Mouse (Mus musculus) megakaryocyte, embryonic 14.5 days (primary cell): ENCODE measurements around the gene Cdk5rap2. TPM values are rescaled to one million over a fixed set of nuclear protein-coding genes. Genes with fewer than 3 reads are reported as not detected.

Source experiments
- H3K27me3 ChIP-seq: replicated peaks from 2 replicates; pipeline ENCODE3; 2012; ENCODE audit warnings: inconsistent platforms
- H3K36me3 ChIP-seq: replicated peaks from 2 replicates; pipeline ENCODE3; 2012; ENCODE audit warnings: low read length, inconsistent platforms, mixed read lengths
- H3K4me1 ChIP-seq: 2 replicates; pipeline ENCODE4 v1.6.1; 2012; ENCODE audit warnings: inconsistent platforms
- H3K4me3 ChIP-seq: replicated peaks from 2 replicates; pipeline ENCODE3; 2012; ENCODE audit warnings: moderate library complexity, mild to moderate bottlenecking, inconsistent platforms
- H3K9me3 ChIP-seq: 2 replicates; pipeline ENCODE4 v1.6.1; 2012; ENCODE audit warnings: inconsistent platforms
- FLI1 ChIP-seq: IDR thresholded peaks from 2 replicates; pipeline ENCODE4 v1.6.1; 2012; ENCODE audit warnings: low read length, inconsistent platforms, mixed read lengths
- GATA1 ChIP-seq: IDR thresholded peaks from 3 replicates; pipeline ENCODE4 v1.6.1; 2012; ENCODE audit warnings: mixed read lengths, low read length, inconsistent platforms, borderline replicate concordance
- polyA plus RNA-seq: library from polyadenylated mRNA; stranded (reverse); fragments of >175 nt; gene quantifications from 2 replicates; pipeline ENCODE4 v1.2.3, GENCODE M21; 2012; ENCODE audit warnings: low replicate concordance; ENCODE audit not compliant: insufficient read depth

Gene Cdk5rap2
- polyA plus RNA-seq, 1 experiment: 67.9 TPM

DNA sequence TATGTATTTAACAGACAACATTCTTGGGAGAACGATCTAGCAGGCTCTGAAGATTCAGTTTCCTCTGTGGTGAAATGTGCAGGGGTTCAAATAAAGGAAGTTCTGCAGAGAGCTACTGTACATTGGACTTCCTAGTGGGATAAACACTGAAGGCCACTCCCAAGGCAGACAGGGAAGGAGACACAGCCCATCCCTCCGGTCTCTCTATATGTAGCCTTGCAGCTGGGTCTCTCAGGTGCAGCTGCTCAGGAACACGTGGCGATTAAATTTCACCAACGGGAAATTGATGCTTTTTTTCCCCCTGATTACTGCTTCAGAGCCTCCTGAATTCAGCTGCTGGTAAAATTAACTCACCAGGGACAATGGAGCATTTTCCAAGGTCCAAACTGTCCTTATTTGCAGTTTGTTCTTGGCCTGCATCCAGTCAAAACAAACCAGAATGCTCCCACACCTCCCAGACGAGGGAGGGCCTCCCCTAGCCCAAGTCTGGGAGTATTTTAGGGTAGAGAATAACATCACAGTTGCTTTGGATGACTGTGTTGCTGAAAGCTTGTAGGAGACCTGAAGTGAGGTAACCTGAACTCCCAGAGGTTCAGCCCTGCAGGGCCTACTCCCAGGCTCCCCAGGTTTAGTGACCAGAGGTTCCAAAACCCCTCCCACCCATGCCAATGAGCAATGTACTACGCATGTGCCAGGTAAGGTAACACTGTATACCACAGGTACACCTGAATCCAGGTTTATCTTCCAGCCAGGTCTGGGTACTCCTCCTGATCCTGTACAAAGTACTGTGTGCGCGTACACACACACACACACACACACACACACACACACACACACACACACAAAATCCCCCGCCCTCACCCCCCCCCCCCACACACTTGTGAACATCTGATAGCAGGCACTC is 189.7 kb downstream of the Cdk5rap2 start:
- no peak overlapping the region for H3K4me3 ChIP-seq
- TF ChIP-seq FLI1: no peak
- TF ChIP-seq GATA1: no peak
- H3K9me3 ChIP-seq: no peaks in the 10 kb centered on the region
- H3K27me3 ChIP-seq: no peaks in the 10 kb centered on the region
- H3K4me1 ChIP-seq: 0 out of 2 replicates have a peak, but pooled peaks cover 3% of the 10 kb centered on the region
- H3K36me3 ChIP-seq: peaks cover 40% of the 10 kb centered on the region

DNA sequence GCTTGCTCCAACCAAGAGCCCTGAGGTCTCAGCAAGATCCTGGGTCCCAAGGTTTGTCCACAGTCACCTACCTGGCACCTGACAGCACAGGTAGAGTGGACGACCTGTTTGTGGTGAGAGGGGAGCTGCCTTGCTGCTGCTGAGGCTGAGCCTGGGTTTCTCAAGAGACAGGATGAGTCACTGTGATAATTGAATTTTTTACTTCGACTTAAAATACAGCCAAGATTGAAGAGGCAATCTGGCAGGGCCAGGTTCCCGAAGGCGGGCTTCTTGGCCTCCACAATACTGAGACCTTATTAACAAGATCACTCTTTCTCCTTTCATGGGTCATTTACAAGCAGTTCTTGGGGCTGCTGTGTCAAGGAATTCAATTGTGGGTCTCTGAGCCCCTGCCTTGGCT is 190.5 kb downstream of the Cdk5rap2 start:
- no peaks in the 10 kb centered on the region for H3K27me3 ChIP-seq
- H3K4me1 ChIP-seq: 0 out of 2 replicates have a peak, but pooled peaks cover 3% of the 10 kb centered on the region
- H3K4me3 ChIP-seq: no peak overlapping the region
- H3K36me3 ChIP-seq: peaks cover 36% of the 10 kb centered on the region
- no peak for TF ChIP-seq GATA1
- TF ChIP-seq FLI1: no peak
- H3K9me3 ChIP-seq: no peaks in the 10 kb centered on the region

DNA sequence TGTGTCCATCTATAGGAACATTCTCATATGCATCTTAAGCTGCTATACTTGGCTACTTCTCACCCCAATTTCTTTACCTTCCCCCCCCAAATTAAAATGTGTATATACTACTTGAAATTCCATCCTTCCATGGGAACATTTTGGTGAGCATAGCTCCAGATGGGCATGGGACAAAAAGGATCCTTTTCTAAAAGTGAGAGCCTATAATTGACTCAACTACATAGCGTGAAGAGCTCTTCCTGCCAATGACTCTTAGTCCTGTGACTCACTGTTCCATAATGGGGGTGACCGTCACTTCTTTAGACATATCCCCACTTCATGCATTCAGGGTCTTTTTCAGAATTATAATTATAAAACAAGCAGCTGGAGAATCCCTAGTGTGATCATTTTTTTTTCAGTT is 224.3 kb downstream of the Cdk5rap2 start:
- Histone ChIP-seq H3K36me3 (no peaks in the 10 kb centered on the region), H3K9me3 (peaks cover 25% of the 10 kb centered on the region), H3K27me3 (no peaks in the 10 kb centered on the region), H3K4me3 (no peak overlapping the region), H3K4me1 (no peaks in the 10 kb centered on the region)
- TF ChIP-seq GATA1 (no peak), FLI1 (no peak)

Other genes with a start within 250 kb of the Cdk5rap2 start
- gene Megf9, start 124.6 kb upstream of the Cdk5rap2 start, polyA plus RNA-seq: 1.0 and 2.5 TPM in 2 replicates